Mouse (Mus musculus) skeletal muscle tissue, postnatal 0 days (tissue): ENCODE data around the gene Acot5. TPM values are rescaled to one million over a fixed set of nuclear protein-coding genes. Genes with fewer than 3 reads are reported as not detected.

Source experiments
- polyA plus RNA-seq: library from polyadenylated mRNA; unstranded; fragments of >200 nt; fragmentation: Nextera tagmentation; extraction: Ambion mirVana; gene quantifications from 2 replicates; pipeline ENCODE4 v1.2.1, GENCODE M21; 2015

The Acot5 gene
- 0.14 and 1.3 TPM in 2 replicates for polyA plus RNA-seq

GRCm38 (mm10) chr12:84068986-84069385 is at the start of gene Acot5:
Gene Acot5, plus strand, starts transcription at chr12:84069325.

GRCm38 (mm10) chr12:84038241-84038640 is 30.9 kb upstream of the Acot5 start, which contains the start of gene Acot4:
Gene Acot4, plus strand, starts transcription at chr12:84038379.

GRCm38 (mm10) chr12:84038691-84039111 is 30.4 kb upstream of the Acot5 start, which contains the start of gene Gm49366:
Gene Gm49366, plus strand, starts transcription at chr12:84038935.

GRCm38 (mm10) chr12:84051937-84052474 is 17.1 kb upstream of the Acot5 start, which contains the start of gene Acot3:
Gene Acot3, plus strand, starts transcription at chr12:84052144.

GRCm38 (mm10) chr12:84100604-84101492 is 31.7 kb downstream of the Acot5 start, which contains the start of gene Acot6:
Gene Acot6, plus strand, starts transcription at chr12:84100654.

GRCm38 (mm10) chr12:84114153-84114994 is 45.2 kb downstream of the Acot5 start, which contains the start of gene Dnal1:
Gene Dnal1, plus strand, starts transcription at chr12:84114366.

Other genes starting within 250 kb of the Acot5 start
- gene Numb, start 147.4 kb upstream of the Acot5 start, polyA plus RNA-seq: 13.6 and 14.2 TPM in 2 replicates
- gene Riox1, start 118.7 kb upstream of the Acot5 start, polyA plus RNA-seq: 3.3 and 4.5 TPM in 2 replicates
- gene Heatr4, start 84.5 kb upstream of the Acot5 start, polyA plus RNA-seq: not detected in 2 replicates
- 70.7 and 99.4 TPM in 2 replicates for gene Acot2, start 81.5 kb upstream of the Acot5 start, polyA plus RNA-seq
- gene Acot1, start 59.8 kb upstream of the Acot5 start, polyA plus RNA-seq: 38.2 and 41.2 TPM in 2 replicates
- gene Acot4, start 30.9 kb upstream of the Acot5 start, polyA plus RNA-seq: 0.67 and 2.2 TPM in 2 replicates
- gene Gm49366, start 30.4 kb upstream of the Acot5 start, polyA plus RNA-seq: not detected in 2 replicates
- 0.14 and 0.78 TPM in 2 replicates for gene Acot3, start 17.2 kb upstream of the Acot5 start, polyA plus RNA-seq
- 1.7 and 1.9 TPM in 2 replicates for gene Acot6, start 31.3 kb downstream of the Acot5 start, polyA plus RNA-seq
- 2.4 and 3.0 TPM in 2 replicates for gene Dnal1, start 45.0 kb downstream of the Acot5 start, polyA plus RNA-seq
- 0.23 and 0.26 TPM in 2 replicates for gene Pnma1, start 79.2 kb downstream of the Acot5 start, polyA plus RNA-seq
- gene Elmsan1, start 149.6 kb downstream of the Acot5 start, polyA plus RNA-seq: 4.9 and 5.7 TPM in 2 replicates
- gene Ptgr2, start 215.9 kb downstream of the Acot5 start, polyA plus RNA-seq: 64.0 and 72.2 TPM in 2 replicates
- gene Zfp410, start 247.5 kb downstream of the Acot5 start, polyA plus RNA-seq: 31.5 and 33.8 TPM in 2 replicates